Mouse (Mus musculus): ENCODE data around the gene 2610528A11Rik.

DNA sequence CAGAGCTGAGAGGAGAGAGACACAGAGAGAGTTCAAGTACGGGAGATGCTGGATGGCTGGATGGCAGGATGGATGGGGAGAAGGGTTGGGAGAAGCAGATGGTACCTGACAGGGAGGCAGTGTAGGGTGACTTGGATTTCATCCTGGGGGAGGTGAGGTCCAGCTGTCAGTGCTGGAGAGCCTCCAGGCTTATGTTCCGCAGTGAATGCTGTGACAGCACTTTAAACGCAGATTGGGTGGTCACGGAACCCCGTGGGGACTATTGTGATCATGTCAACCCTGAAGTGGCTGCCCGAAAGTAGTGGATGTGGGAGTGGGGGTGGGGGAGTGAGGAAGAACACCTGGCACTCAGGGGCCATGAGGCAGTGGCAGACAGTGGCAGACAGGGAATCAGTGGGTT is 19.4 kb downstream of the 2610528A11Rik start:
- TF ChIP-seq POLR2A (IDR thresholded peaks at IDR 0.05; ENCODE audit: insufficient read depth, low read depth, low read length) (no peak), CTCF (IDR thresholded peaks at IDR 0.05; ENCODE audit: insufficient read depth, low read depth, low read length) (no peak)
